Mouse (Mus musculus) kidney, adult 2 months (tissue): ENCODE measurements around the gene B4galnt3.

Experiments
- CTCF ChIP-seq: fragments of 200-500 bp; conservative IDR thresholded peaks from 2 replicates; pipeline ENCODE4 v1.5.1; 2011; ENCODE audit warnings: low read depth, mild to moderate bottlenecking, control low read depth, low read length, moderate library complexity, mixed read lengths; ENCODE audit not compliant: insufficient read depth, insufficient read length
- POLR2A ChIP-seq: fragments of 200-500 bp; IDR thresholded peaks from one replicate; pipeline ENCODE4 v1.6.1; 2011; ENCODE audit warnings: low read depth, low read length, control low read depth

DNA sequence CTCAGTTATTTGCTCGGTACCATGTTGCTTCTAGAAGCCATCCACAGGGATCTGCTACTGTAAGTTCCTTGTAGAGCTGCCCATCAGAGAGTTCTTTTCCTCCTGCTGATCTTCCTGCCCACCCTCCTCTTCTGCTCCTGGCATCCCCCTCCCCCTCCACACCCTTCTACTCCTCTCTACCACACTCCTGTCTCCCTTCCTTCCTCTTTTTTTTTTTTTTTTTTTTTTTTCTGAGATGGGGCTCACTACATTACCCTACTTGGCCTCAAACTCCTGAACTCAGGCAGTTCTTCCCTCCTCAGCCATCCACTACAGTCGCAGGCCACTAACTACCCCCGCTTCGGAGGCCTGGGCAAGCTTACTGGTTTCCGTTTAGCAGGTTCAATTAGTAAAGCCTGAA lies 18.1 kb upstream of the B4galnt3 start:
- TF ChIP-seq CTCF, result no peak
- no peak for TF ChIP-seq POLR2A
